Mouse (Mus musculus) CH12.LX (cell line): ENCODE measurements around the gene Sim1. TPM values are rescaled to one million over a fixed set of nuclear protein-coding genes. Genes with fewer than 3 reads are reported as not detected.

Source experiments
- DNase-seq: peaks from one replicate; pipeline ENCODE4 v3.0.0-alpha.2; 2013; ENCODE audit errors: extremely low read depth
- H3K27ac ChIP-seq: 2 replicates; pipeline ENCODE4 v1.5.1; 2012; ENCODE audit warnings: low read depth, mild to moderate bottlenecking, control low read depth, moderate library complexity; ENCODE audit not compliant: insufficient read depth
- H3K27me3 ChIP-seq: replicated peaks from 2 replicates; pipeline ENCODE3; 2012; ENCODE audit warnings: inconsistent platforms
- H3K36me3 ChIP-seq, 2 experiments: replicated peaks in 1 of 2; 2 replicates each; pipeline versions ENCODE3 to v1.6.1; 2012; ENCODE audit warnings: inconsistent platforms in 1 of 2, low read length in 1 of 2, mild to moderate bottlenecking in 1 of 2, mixed read lengths in 1 of 2, moderate library complexity in 1 of 2; ENCODE audit not compliant: control insufficient read depth in 1 of 2, insufficient read depth in 1 of 2
- H3K4me1 ChIP-seq, 2 experiments: 2 replicates each; pipeline ENCODE4 v1.6.1; 2012; ENCODE audit warnings: inconsistent platforms in 1 of 2, moderate library complexity in 1 of 2; ENCODE audit not compliant: insufficient read depth in 2 of 2, control insufficient read depth in 1 of 2
- H3K4me2 ChIP-seq: 2 replicates; pipeline ENCODE4 v1.6.1; 2012; ENCODE audit warnings: low read depth, mild to moderate bottlenecking, control low read depth; ENCODE audit not compliant: poor library complexity, insufficient read depth, severe bottlenecking
- H3K4me3 ChIP-seq, 3 experiments: fragments of 150-350 bp in 1 of 3; sonication (generic) in 1 of 3; replicated peaks in 1 of 3; 2 replicates each; pipeline versions ENCODE3 to v1.5.1; 2011 to 2012; ENCODE audit warnings: low read depth in 2 of 3, low read length in 2 of 3, mild to moderate bottlenecking in 2 of 3, moderate library complexity in 2 of 3, control low read depth in 1 of 3, improper control_type of control experiment in 1 of 3, inconsistent platforms in 1 of 3, mixed read lengths in 1 of 3; ENCODE audit not compliant: poor library complexity in 1 of 3
- H3K79me2 ChIP-seq: replicated peaks from 2 replicates; pipeline ENCODE4 v1.6.1; 2012; ENCODE audit warnings: mild to moderate bottlenecking, moderate library complexity; ENCODE audit not compliant: control insufficient read depth, poor library complexity, insufficient read depth, severe bottlenecking; ENCODE audit errors: extremely low read depth
- H3K9ac ChIP-seq: 2 replicates; pipeline ENCODE4 v1.6.1; 2012; ENCODE audit warnings: low read depth, mild to moderate bottlenecking, control low read depth, moderate library complexity; ENCODE audit not compliant: insufficient read depth
- H3K9me3 ChIP-seq: replicated peaks from 2 replicates; pipeline ENCODE3; 2012; ENCODE audit warnings: low read length, inconsistent platforms, mixed read lengths
- CHD2 ChIP-seq: IDR thresholded peaks from 2 replicates; pipeline ENCODE4 v1.6.1; 2011; ENCODE audit warnings: low read length, improper control_type of control experiment
- CTCF ChIP-seq, 2 experiments: IDR thresholded peaks in 1 of 2; conservative IDR thresholded peaks in 1 of 2; 2 replicates each; pipeline ENCODE4 v1.5.1; 2011 to 2012; ENCODE audit warnings: low read depth in 2 of 2, low read length in 2 of 2, improper control_type of control experiment in 1 of 2, inconsistent platforms in 1 of 2, mild to moderate bottlenecking in 1 of 2, moderate library complexity in 1 of 2
- E2F4 ChIP-seq: IDR thresholded peaks from 2 replicates; pipeline ENCODE4 v1.6.1; 2011; ENCODE audit warnings: low read depth, low read length, improper control_type of control experiment; ENCODE audit not compliant: insufficient replicate concordance
- ELF1 ChIP-seq: IDR thresholded peaks from 2 replicates; pipeline ENCODE4 v1.6.1; 2014; ENCODE audit warnings: low read depth, mild to moderate bottlenecking, inconsistent platforms, low read length, improper control_type of control experiment
- GABPA ChIP-seq: IDR thresholded peaks from 2 replicates; pipeline ENCODE4 v1.6.1; 2012; ENCODE audit warnings: low read depth, low read length, improper control_type of control experiment, inconsistent platforms; ENCODE audit not compliant: insufficient replicate concordance
- MAFK ChIP-seq: IDR thresholded peaks from 2 replicates; pipeline ENCODE4 v1.6.1; 2011; ENCODE audit warnings: low read length, improper control_type of control experiment; ENCODE audit not compliant: insufficient replicate concordance
- MAZ ChIP-seq: IDR thresholded peaks from 2 replicates; pipeline ENCODE4 v1.6.1; 2012; ENCODE audit warnings: low read depth, mild to moderate bottlenecking, inconsistent platforms, low read length, improper control_type of control experiment, moderate library complexity
- MXI1 ChIP-seq: IDR thresholded peaks from 2 replicates; pipeline ENCODE4 v1.6.1; 2011; ENCODE audit warnings: mild to moderate bottlenecking, low read depth, low read length, improper control_type of control experiment
- MYC ChIP-seq: IDR thresholded peaks from 2 replicates; pipeline ENCODE4 v1.6.1; 2011; ENCODE audit warnings: low read depth, mild to moderate bottlenecking, improper control_type of control experiment, low read length
- PAX5 ChIP-seq: IDR thresholded peaks from 2 replicates; pipeline ENCODE4 v1.6.1; 2012; ENCODE audit warnings: low read length, inconsistent platforms, mixed read lengths
- RAD21 ChIP-seq: IDR thresholded peaks from 2 replicates; pipeline ENCODE4 v1.6.1; 2011; ENCODE audit warnings: low read depth, mild to moderate bottlenecking, low read length, improper control_type of control experiment, moderate library complexity
- SIN3A ChIP-seq: IDR thresholded peaks from 2 replicates; pipeline ENCODE4 v1.6.1; 2012; ENCODE audit warnings: low read length, improper control_type of control experiment, inconsistent platforms
- SMC3 ChIP-seq: IDR thresholded peaks from 2 replicates; pipeline ENCODE4 v1.6.1; 2011; ENCODE audit warnings: low read depth, low read length, improper control_type of control experiment
- UBTF ChIP-seq: IDR thresholded peaks from 2 replicates; pipeline ENCODE4 v1.6.1; 2012; ENCODE audit warnings: low read depth, mild to moderate bottlenecking, inconsistent platforms, low read length, improper control_type of control experiment, moderate library complexity
- USF1 ChIP-seq: IDR thresholded peaks from 2 replicates; pipeline ENCODE4 v1.6.1; 2014; ENCODE audit warnings: low read depth, mild to moderate bottlenecking, inconsistent platforms, low read length, improper control_type of control experiment
- ZC3H11A ChIP-seq: IDR thresholded peaks from 2 replicates; pipeline ENCODE4 v1.6.1; 2012; ENCODE audit warnings: low read depth, mild to moderate bottlenecking, inconsistent platforms, low read length, improper control_type of control experiment
- dilution Hi-C: fragments of 300-500 bp; cut with MboI; formaldehyde crosslinking; loops from 2 replicates; pipeline ENCODE4 v1.14.3; 2020; ENCODE audit warnings: low sequenced_read_pairs; ENCODE audit not compliant: extremely low pct_unique_long_range_greater_than_20kb, extremely low pct_ligation_motif_present
- in situ Hi-C: fragments of 300-500 bp; cut with MboI; formaldehyde crosslinking; loops from 3 replicates; pipeline ENCODE4 v1.14.3; 2019; ENCODE audit warnings: low sequenced_read_pairs, low pct_ligation_motif_present, low pct_unique_long_range_greater_than_20kb, mixed read lengths
- polyA plus RNA-seq: library from polyadenylated mRNA; unstranded; fragments of >175 nt; gene quantifications from 2 replicates; pipeline ENCODE4 v1.2.1, GENCODE M21; 2012; ENCODE audit warnings: low read depth; ENCODE audit not compliant: insufficient read length
- total RNA-seq, 2 experiments: library from RNA; depleted of rRNA; stranded (reverse); fragments of 300-350 nt in 1 of 2; fragments of >200 nt in 1 of 2; gene quantifications; 2 replicates each; pipeline ENCODE4 v1.2.3; 2012 to 2014

Gene Sim1
- total and polyA plus RNA-seq, 3 experiments = 0.03 to 0.07 (median 0.04) TPM

DNA sequence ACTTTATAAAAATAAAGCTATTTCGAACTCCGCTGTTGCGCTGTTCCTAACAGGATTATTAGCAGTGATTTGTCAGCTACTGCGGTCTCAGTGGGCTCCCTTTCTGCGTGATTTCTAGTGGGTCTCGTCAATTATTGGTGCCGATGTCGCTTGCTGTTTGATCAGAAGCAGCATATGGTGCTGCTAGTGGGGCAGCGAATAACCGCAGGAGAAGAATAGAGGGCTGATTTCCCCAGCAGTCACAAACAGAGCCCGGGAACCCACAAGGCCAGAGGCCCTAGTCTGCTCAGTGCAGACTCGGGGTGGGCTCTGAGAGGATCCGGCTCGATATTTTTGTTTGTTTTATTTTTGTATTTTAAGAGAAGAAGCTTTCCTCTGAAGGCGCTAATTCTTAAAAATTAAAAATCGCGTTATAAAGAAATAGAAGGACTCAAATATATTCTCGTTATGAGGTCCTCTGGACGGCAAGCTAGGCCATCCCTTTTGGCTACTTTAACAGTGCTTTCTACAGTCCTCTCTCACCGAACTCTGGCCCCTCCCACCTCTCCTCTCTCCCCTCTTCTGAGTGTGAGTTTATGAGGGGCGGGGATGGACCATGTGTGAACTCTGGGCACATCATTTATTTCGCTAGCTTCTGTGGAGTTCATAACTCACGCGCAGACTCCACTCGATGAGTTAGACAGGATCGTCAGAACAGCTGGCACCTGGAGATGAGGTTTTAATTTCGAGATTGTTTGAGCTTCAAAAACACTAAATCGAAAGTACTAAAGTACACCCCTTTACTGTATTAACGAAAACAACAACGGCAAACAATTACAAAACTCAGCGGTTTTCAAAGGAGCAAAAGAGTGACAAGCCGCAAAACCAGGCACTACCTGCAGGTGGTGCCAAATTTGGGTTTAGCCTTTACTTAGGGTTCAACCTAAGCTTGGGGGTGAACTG is 3.2 kb downstream of the Sim1 start:
- no peaks in the 10 kb centered on the region for H3K27me3 ChIP-seq
- H3K27ac ChIP-seq = no peak overlapping the region
- H3K9ac ChIP-seq = no peak overlapping the region
- H3K4me2 ChIP-seq = no peak overlapping the region
- H3K79me2 ChIP-seq = no peaks in the 10 kb centered on the region
- peaks cover 11% of the 10 kb centered on the region for H3K9me3 ChIP-seq
- H3K4me1 ChIP-seq = no peaks in the 10 kb centered on the region
- H3K36me3 ChIP-seq = no peaks in the 10 kb centered on the region
- TF ChIP-seq E2F4 (no peak), PAX5 (no peak), RAD21 (peak; percentile 37), MAZ (no peak), MAFK (no peak), CTCF (conservative IDR thresholded peaks at IDR 0.05 in 1 of 2, IDR thresholded peaks at IDR 0.05 in 1 of 2; ENCODE audit: low read depth in 2 of 2, low read length in 2 of 2) (peak; percentile 31 to 56; a peak in 3 of 4 replicates), SMC3 (peak; percentile 55), MXI1 (no peak)
- in situ Hi-C loops = loop anchor here (25.0 kb wide), 2 partner anchors 390 to 514 kb away; no protein-coding TSS in a partner anchor
- H3K4me3 ChIP-seq = no peak overlapping the region
- dilution Hi-C loops = no loop called here
- DNase-seq = no peak

DNA sequence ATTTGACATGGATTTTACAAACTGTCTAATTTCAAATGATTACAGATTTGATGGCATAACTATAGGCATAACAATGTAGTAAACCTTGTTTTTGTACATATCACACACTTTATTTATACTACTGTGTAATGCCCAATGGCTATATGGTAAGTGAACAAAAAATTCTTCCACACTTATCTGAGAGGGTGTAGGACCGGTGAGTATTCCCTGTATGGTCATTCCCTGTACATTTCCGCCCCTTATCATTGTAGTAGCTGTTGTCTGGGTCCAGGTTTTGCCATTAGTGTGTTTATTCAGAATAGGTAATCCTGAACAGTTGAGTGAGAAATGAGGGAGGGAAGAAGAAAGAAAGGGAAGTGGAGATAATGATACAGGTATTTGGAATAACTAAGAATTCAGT is 4.1 kb downstream of the Sim1 start:
- in situ Hi-C loops = loop anchor here (25.0 kb wide), 2 partner anchors 389 to 514 kb away; no protein-coding TSS in a partner anchor
- TF ChIP-seq CHD2 = no peak
- no peak for TF ChIP-seq GABPA
- no peak for TF ChIP-seq USF1
- no peak for TF ChIP-seq UBTF
- TF ChIP-seq ZC3H11A = no peak
- TF ChIP-seq MAFK = no peak
- no peak for TF ChIP-seq PAX5
- no peak for TF ChIP-seq SIN3A
- no peak for TF ChIP-seq ELF1
- no peak for TF ChIP-seq MYC
- no peak for TF ChIP-seq CTCF (conservative IDR thresholded peaks at IDR 0.05 in 1 of 2, IDR thresholded peaks at IDR 0.05 in 1 of 2; ENCODE audit: low read depth in 2 of 2, low read length in 2 of 2)
- Histone ChIP-seq H3K9me3 (peaks cover 13% of the 10 kb centered on the region), H3K36me3 (no peaks in the 10 kb centered on the region), H3K4me3 (no peak overlapping the region), H3K4me2 (no peak overlapping the region), H3K9ac (no peak overlapping the region), H3K79me2 (no peaks in the 10 kb centered on the region), H3K27me3 (no peaks in the 10 kb centered on the region), H3K4me1 (no peaks in the 10 kb centered on the region), H3K27ac (no peak overlapping the region)
- no peak for DNase-seq
- dilution Hi-C loops = no loop called here
